Mouse (Mus musculus) myocyte (in vitro differentiated cells): ENCODE results near the gene Bace1. TPM values are rescaled to one million over a fixed set of nuclear protein-coding genes. Genes with fewer than 3 reads are reported as not detected.

Experiments
- H3K27me3 ChIP-seq: one replicate; pipeline ENCODE4 v1.6.1; 2011; ENCODE audit not compliant: control insufficient read depth, insufficient read depth, insufficient read length
- H3K36me3 ChIP-seq: one replicate; pipeline ENCODE4 v1.6.1; 2011; ENCODE audit not compliant: control insufficient read depth, insufficient read depth
- H3K4me2 ChIP-seq: one replicate; pipeline ENCODE4 v1.6.1; 2011; ENCODE audit warnings: low read depth, control low read depth
- H3K4me3 ChIP-seq: one replicate; pipeline ENCODE4 v1.5.1; 2011; ENCODE audit warnings: mild to moderate bottlenecking, control low read depth, moderate library complexity
- H3K79me2 ChIP-seq: one replicate; pipeline ENCODE4 v1.6.1; 2011; ENCODE audit not compliant: control insufficient read depth, insufficient read depth
- H3ac ChIP-seq: one replicate; pipeline ENCODE4 v1.6.1; 2011; ENCODE audit not compliant: control insufficient read depth, insufficient read length
- CEBPB ChIP-seq: IDR thresholded peaks from 2 replicates; pipeline ENCODE4 v1.6.1; 2011; ENCODE audit warnings: mild to moderate bottlenecking, moderate library complexity; ENCODE audit not compliant: poor library complexity, insufficient read depth, severe bottlenecking
- E2F4 ChIP-seq: IDR thresholded peaks from one replicate; pipeline ENCODE4 v1.6.1; 2011; ENCODE audit warnings: mild to moderate bottlenecking, control low read depth, moderate library complexity; ENCODE audit not compliant: insufficient read depth
- MAX ChIP-seq: IDR thresholded peaks from one replicate; pipeline ENCODE4 v1.6.1; 2011; ENCODE audit warnings: low read depth, mild to moderate bottlenecking, control low read depth
- MYOD1 ChIP-seq, 3 experiments: IDR thresholded peaks; one replicate each; pipeline ENCODE4 v1.6.1; 2011; ENCODE audit warnings: control low read depth in 2 of 3, low read depth in 2 of 3, mild to moderate bottlenecking in 2 of 3, moderate library complexity in 1 of 3; ENCODE audit not compliant: insufficient read length in 2 of 3, control insufficient read depth in 1 of 3
- MYOG ChIP-seq, 3 experiments: IDR thresholded peaks; one replicate each; pipeline ENCODE4 v1.6.1; 2011; ENCODE audit warnings: control low read depth in 2 of 3, low read depth in 2 of 3, mild to moderate bottlenecking in 2 of 3; ENCODE audit not compliant: insufficient read length in 2 of 3, control insufficient read depth in 1 of 3, insufficient read depth in 1 of 3
- POLR2A ChIP-seq: IDR thresholded peaks from one replicate; pipeline ENCODE4 v1.6.1; 2011; ENCODE audit warnings: low read depth, mild to moderate bottlenecking, control low read depth, moderate library complexity; ENCODE audit not compliant: insufficient read length
- POLR2AphosphoS2 ChIP-seq: IDR thresholded peaks from one replicate; pipeline ENCODE4 v1.6.1; 2011; ENCODE audit warnings: low read depth, control low read depth; ENCODE audit not compliant: insufficient read length
- REST ChIP-seq: IDR thresholded peaks from one replicate; pipeline ENCODE4 v1.6.1; 2011; ENCODE audit warnings: mild to moderate bottlenecking, control low read depth, moderate library complexity; ENCODE audit not compliant: insufficient read depth, insufficient read length
- SRF ChIP-seq: IDR thresholded peaks from one replicate; pipeline ENCODE4 v1.6.1; 2011; ENCODE audit warnings: low read depth; ENCODE audit not compliant: control insufficient read depth, insufficient read length
- TCF12 ChIP-seq: IDR thresholded peaks from one replicate; pipeline ENCODE4 v1.6.1; 2011; ENCODE audit warnings: mild to moderate bottlenecking, control low read depth; ENCODE audit not compliant: poor library complexity, insufficient read depth, severe bottlenecking
- TCF3 ChIP-seq: IDR thresholded peaks from one replicate; pipeline ENCODE4 v1.6.1; 2011; ENCODE audit warnings: low read depth, control low read depth; ENCODE audit not compliant: insufficient read length
- USF1 ChIP-seq: IDR thresholded peaks from one replicate; pipeline ENCODE4 v1.6.1; 2011; ENCODE audit warnings: low read depth, mild to moderate bottlenecking, control low read depth, moderate library complexity
- polyA plus RNA-seq: library from polyadenylated mRNA; unstranded; fragments of >200 nt; fragmentation: generic; extraction: Trizol; gene quantifications from one replicate; pipeline ENCODE4 v1.2.1, GENCODE M21; 2012; ENCODE audit warnings: missing spikeins

The Bace1 gene
- polyA plus RNA-seq, 1 experiment, result 14.5 TPM

DNA sequence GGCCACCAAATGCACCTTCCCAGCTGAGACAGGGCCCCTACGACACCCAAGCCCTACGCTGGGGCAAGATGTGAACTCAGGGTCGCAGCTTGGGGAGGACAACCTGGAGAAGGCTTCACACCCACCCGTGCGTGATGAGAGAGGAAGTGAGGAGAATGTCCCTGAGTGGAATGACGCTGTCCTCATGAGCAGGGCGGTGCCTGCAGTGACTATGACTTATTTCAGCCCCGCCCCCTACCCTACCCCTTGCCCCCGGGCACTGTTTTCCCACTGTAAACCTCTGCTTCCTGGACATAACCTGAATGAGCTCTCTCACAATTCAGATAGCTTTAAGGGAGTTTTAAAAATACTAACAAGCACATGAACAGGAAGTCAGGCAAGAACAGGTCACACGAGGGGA lies 22.9 kb upstream of the Bace1 start:
- no peaks in the 10 kb centered on the region for H3K79me2 ChIP-seq
- no peak overlapping the region for H3ac ChIP-seq
- TF ChIP-seq MAX (no peak), SRF (no peak), MYOD1 (IDR thresholded peaks at IDR 0.05; ENCODE audit: control insufficient read depth in 1 of 3, insufficient read length in 2 of 3, low read depth in 2 of 3) (no peak), REST (no peak), E2F4 (no peak), USF1 (no peak), MYOG (IDR thresholded peaks at IDR 0.05; ENCODE audit: control insufficient read depth in 1 of 3, insufficient read depth in 1 of 3, insufficient read length in 2 of 3, low read depth in 2 of 3) (no peak), TCF3 (no peak), TCF12 (no peak), POLR2A (no peak), CEBPB (no peak), POLR2AphosphoS2 (no peak)
- H3K36me3 ChIP-seq, result no peaks in the 10 kb centered on the region
- no peak overlapping the region for H3K4me2 ChIP-seq
- no peak overlapping the region for H3K4me3 ChIP-seq
- H3K27me3 ChIP-seq, result no peaks in the 10 kb centered on the region

DNA sequence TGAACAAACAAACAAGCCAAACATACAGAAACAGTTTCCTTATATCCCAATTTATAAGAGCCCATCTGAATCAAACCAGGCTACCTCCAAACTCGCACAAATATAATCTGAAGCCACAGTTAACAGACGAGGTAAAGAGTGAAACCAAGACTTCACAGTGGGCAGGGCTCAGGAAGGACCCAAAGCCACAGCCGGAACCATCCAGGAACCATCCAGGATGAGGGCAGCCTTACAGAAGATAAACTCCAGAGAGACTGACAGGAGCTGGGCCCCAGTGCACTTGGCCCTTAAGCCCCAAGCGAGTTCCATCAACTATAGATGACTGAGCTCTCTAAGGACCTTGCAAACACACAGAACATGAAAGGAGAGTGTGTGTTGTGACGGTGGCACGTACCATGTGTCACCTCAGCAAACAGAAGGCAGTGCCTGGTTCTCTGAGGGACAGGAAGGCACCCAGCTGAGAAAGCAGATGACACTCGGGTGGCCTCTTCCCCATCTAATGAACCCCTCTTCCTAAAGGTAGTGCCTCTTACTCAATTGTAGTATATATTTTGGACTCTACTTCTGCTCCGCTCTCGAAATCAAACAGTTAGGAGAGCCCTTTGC lies 19.9 kb upstream of the Bace1 start:
- TF ChIP-seq MYOG (IDR thresholded peaks at IDR 0.05; ENCODE audit: control insufficient read depth in 1 of 3, insufficient read depth in 1 of 3, insufficient read length in 2 of 3, low read depth in 2 of 3) (no peak), SRF (no peak), USF1 (no peak), POLR2A (no peak), MYOD1 (IDR thresholded peaks at IDR 0.05; ENCODE audit: control insufficient read depth in 1 of 3, insufficient read length in 2 of 3, low read depth in 2 of 3) (no peak), E2F4 (no peak), TCF12 (no peak), MAX (no peak), POLR2AphosphoS2 (no peak), REST (no peak)
- no peak overlapping the region for H3K4me2 ChIP-seq
- H3K27me3 ChIP-seq, result no peaks in the 10 kb centered on the region
- H3K79me2 ChIP-seq, result no peaks in the 10 kb centered on the region
- H3ac ChIP-seq, result no peak overlapping the region
- H3K36me3 ChIP-seq, result no peaks in the 10 kb centered on the region
- no peak overlapping the region for H3K4me3 ChIP-seq

DNA sequence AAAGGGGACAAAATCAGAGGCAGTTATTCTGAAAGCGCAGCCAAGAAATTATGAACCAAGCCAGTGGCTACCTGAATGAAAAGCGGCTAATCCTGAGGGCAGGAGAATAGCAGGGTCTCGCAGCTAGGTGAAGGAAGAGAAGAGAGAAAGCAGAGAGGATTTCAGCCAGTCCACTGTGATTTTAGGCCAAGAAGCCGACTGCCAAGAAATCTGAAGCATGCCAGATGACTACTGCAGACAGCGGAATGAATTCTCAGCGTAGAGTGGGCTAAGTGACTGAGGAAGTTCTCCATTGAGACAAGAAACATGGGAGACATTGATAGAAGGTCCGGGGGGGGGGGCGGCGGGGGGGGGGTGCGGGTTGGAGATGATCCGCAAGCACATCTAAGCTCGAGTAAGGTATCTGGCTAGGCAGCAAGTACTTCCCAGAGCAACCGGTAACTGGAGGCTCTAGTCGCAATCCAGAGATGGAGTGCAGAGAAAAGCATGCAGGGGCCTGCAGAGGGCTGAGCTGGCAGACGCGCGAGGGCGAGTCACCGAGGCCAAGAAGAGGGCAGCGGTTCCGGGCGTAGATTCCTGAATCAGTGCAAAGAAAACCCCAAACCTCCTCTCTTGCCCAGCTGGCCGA lies 10.6 kb upstream of the Bace1 start:
- TF ChIP-seq SRF, result no peak
- no peak for TF ChIP-seq USF1
- no peaks in the 10 kb centered on the region for H3K36me3 ChIP-seq
- peak overlapping the region; percentile 46 for H3ac ChIP-seq
- no peaks in the 10 kb centered on the region for H3K79me2 ChIP-seq
- H3K4me2 ChIP-seq, result peak overlapping the region; percentile 75
- peak overlapping the region; percentile 53 for H3K4me3 ChIP-seq
- H3K27me3 ChIP-seq, result no peaks in the 10 kb centered on the region

DNA sequence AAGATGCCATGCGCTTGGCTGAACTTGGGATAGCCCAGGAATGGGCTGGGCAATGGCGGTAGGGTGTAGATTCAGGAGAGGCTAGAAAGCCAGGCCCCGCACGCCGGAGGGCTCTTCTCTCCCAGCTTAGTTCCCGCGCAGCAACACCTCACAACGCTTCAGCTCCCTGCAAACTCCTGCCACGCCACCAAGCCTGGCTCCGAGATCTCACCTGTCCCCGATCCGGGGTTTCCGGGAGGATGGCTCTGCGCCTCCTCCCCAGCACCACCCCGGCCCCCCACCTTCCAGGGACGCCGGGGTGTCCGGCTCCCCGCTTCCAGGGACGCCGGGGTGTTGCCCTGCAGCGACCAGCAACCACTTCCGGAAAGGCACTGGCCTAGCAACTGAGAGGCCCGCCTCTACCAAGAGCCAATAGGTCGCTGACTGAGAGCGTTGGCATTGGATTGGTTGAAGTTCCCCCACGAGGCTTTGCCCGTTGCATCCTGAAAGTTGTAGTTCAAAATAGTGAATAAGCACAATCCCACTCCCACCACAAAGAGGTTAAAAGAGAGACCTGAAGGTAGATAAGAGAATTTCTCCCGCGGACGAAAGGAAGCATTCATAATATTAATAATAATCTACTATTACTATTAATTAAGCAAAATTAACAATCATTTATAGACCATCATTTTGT lies 10.0 kb upstream of the Bace1 start, which contains the start of gene Cep164:
Gene Cep164, minus strand, starts transcription at position 401 of the 673 bp plus-strand sequence.
- Histone ChIP-seq H3ac (peak within 1 kb of the TSS; percentile 46), H3K4me3 (peak within 1 kb of the TSS; percentile 53), H3K36me3 (no peaks in the 10 kb centered on the region), H3K27me3 (no peaks in the 10 kb centered on the region), H3K79me2 (no peaks in the 10 kb centered on the region), H3K4me2 (peak within 1 kb of the TSS; percentile 75)
- TF ChIP-seq POLR2A (peak; percentile 18), MYOD1 (IDR thresholded peaks at IDR 0.05; ENCODE audit: control insufficient read depth in 1 of 3, insufficient read length in 2 of 3, low read depth in 2 of 3) (no peak), MAX (no peak), USF1 (peak; percentile 92), REST (no peak), CEBPB (no peak), MYOG (IDR thresholded peaks at IDR 0.05; ENCODE audit: control insufficient read depth in 1 of 3, insufficient read depth in 1 of 3, insufficient read length in 2 of 3, low read depth in 2 of 3) (no peak)

DNA sequence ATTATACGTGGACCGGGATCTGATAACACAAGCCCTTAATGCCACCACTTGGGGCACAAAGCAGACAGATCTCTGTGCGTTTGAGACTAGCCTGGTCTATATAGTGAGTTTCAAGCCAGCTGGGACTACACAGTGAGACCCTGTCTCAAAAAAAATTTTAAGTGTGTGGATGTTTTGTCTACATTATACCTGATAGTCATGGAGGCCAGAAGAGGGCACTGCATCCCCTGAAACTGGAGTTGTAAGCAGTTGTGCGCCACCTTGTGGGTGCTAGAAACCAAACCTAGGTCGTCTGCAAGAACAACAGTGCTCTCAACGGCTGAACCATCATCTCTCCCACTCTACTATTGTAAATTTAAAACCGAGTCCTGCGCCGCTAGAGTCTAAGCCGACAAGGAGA lies 9.3 kb upstream of the Bace1 start:
- Histone ChIP-seq H3K27me3 (no peaks in the 10 kb centered on the region), H3K79me2 (no peaks in the 10 kb centered on the region), H3K36me3 (no peaks in the 10 kb centered on the region), H3K4me3 (peak overlapping the region; percentile 53), H3ac (no peak overlapping the region), H3K4me2 (peak overlapping the region; percentile 57)
- TF ChIP-seq USF1 (no peak), MAX (no peak), E2F4 (no peak), MYOG (IDR thresholded peaks at IDR 0.05; ENCODE audit: control insufficient read depth in 1 of 3, insufficient read depth in 1 of 3, insufficient read length in 2 of 3, low read depth in 2 of 3) (no peak), POLR2AphosphoS2 (no peak), TCF12 (no peak), TCF3 (no peak), POLR2A (no peak), CEBPB (no peak)
